Mouse (Mus musculus) heart, embryonic 14.5 days (tissue): Measurements from ENCODE around the gene Acot7. TPM values are rescaled to one million over a fixed set of nuclear protein-coding genes. Genes with fewer than 3 reads are reported as not detected.

Experiments used
- ATAC-seq: fragments of 200-750 bp; cut with Nextera tagmentation; 2 replicates; pipeline ENCODE4 v1.8.0; 2017; ENCODE audit warnings: low read depth, moderate TSS enrichment; ENCODE audit not compliant: insufficient number of reproducible peaks, insufficient read depth, low FRiP score
- H3K27ac ChIP-seq, 2 experiments: fragments of 200-500 bp in 1 of 2; fragments of 300-500 bp in 1 of 2; sonication (generic) in 1 of 2; replicated peaks in 1 of 2; 2 replicates each; pipeline ENCODE4 v1.5.1; 2012 to 2014; ENCODE audit warnings: low read depth in 2 of 2, low read length in 2 of 2, control low read depth in 1 of 2, mild to moderate bottlenecking in 1 of 2, mixed read lengths in 1 of 2; ENCODE audit not compliant: control insufficient read depth in 1 of 2, insufficient read depth in 1 of 2
- H3K27me3 ChIP-seq: fragments of 300-500 bp; sonication (generic); 2 replicates; pipeline ENCODE4 v1.6.1; 2014; ENCODE audit warnings: mild to moderate bottlenecking, low read length, control low read depth; ENCODE audit not compliant: control insufficient read depth, insufficient read depth
- H3K36me3 ChIP-seq: fragments of 300-500 bp; sonication (generic); 2 replicates; pipeline ENCODE4 v1.6.1; 2014; ENCODE audit warnings: mild to moderate bottlenecking, control low read depth, low read length, mixed read lengths; ENCODE audit not compliant: control insufficient read depth, insufficient read depth
- H3K4me1 ChIP-seq, 2 experiments: fragments of 200-500 bp in 1 of 2; fragments of 300-500 bp in 1 of 2; sonication (generic) in 1 of 2; 2 replicates each; pipeline ENCODE4 v1.6.1; 2012 to 2014; ENCODE audit warnings: low read length in 2 of 2, control low read depth in 1 of 2, mixed read lengths in 1 of 2; ENCODE audit not compliant: control insufficient read depth in 2 of 2, insufficient read depth in 2 of 2
- H3K4me2 ChIP-seq: fragments of 300-500 bp; sonication (generic); 2 replicates; pipeline ENCODE4 v1.6.1; 2014; ENCODE audit warnings: mild to moderate bottlenecking, low read length
- H3K4me3 ChIP-seq, 2 experiments: fragments of 200-500 bp in 1 of 2; fragments of 300-500 bp in 1 of 2; sonication (generic) in 1 of 2; 2 replicates each; pipeline ENCODE4 v1.5.1; 2012 to 2014; ENCODE audit warnings: low read length in 2 of 2, mild to moderate bottlenecking in 2 of 2, control low read depth in 1 of 2, low read depth in 1 of 2, moderate library complexity in 1 of 2; ENCODE audit not compliant: control insufficient read depth in 1 of 2, insufficient read depth in 1 of 2
- H3K9ac ChIP-seq: fragments of 300-500 bp; sonication (generic); 2 replicates; pipeline ENCODE4 v1.6.1; 2014; ENCODE audit warnings: mild to moderate bottlenecking, low read length
- H3K9me3 ChIP-seq: fragments of 300-500 bp; sonication (generic); 2 replicates; pipeline ENCODE4 v1.6.1; 2016; ENCODE audit warnings: low read length, control low read depth; ENCODE audit not compliant: control insufficient read depth
- WGBS: fragments of 180-500 bp; shearing (Covaris S2); extraction: QIAGEN DNeasy Blood & Tissue Kit; methylation state at CpG from one replicate; pipeline ENCODE4 v1.1.7; 2014; 5-methylcytosine and 5-hydroxymethylcytosine counted together
- polyA plus RNA-seq: library from polyadenylated mRNA; unstranded; fragments of >200 nt; fragmentation: Nextera tagmentation; extraction: Ambion mirVana; gene quantifications from 2 replicates; pipeline ENCODE4 v1.2.1, GENCODE M21; 2014

Acot7 gene
- polyA plus RNA-seq, 1 experiment from 2014 or later: 72.9 TPM

DNA sequence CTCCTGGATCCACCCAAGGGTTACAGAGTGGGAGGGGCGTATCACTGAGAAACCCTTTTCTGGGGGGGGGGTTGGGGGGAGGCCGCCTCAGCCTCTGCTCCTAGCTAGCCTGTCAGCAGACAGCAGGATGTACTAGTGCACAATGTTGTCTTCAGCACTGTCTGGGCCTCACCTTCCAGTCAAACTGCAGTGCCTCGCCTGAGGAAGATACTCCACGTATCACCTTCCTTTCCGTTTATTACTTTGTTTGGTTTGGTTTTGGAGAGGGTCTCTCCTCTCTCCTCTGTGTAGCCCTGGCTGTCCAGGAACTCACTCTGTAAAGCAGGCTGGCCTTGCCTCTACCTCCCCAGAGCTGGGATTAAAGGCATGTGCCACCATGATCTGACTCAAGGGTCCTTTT, 44.7 kb upstream of the Acot7 start:
- Histone ChIP-seq H3K36me3 (no peaks in the 10 kb centered on the region), H3K4me3 (no peak overlapping the region), H3K9me3 (no peaks in the 10 kb centered on the region), H3K27ac (no peak overlapping the region), H3K4me1 (peaks cover 0 to 24% of the 10 kb centered on the region in 2 experiments; a peak in 3 of 4 replicates), H3K27me3 (peaks cover 65% of the 10 kb centered on the region), H3K9ac (no peak overlapping the region), H3K4me2 (no peak overlapping the region)
- no peak for ATAC-seq
- WGBS: 51% methylated on average over 5 of the region's 5 CpGs

DNA sequence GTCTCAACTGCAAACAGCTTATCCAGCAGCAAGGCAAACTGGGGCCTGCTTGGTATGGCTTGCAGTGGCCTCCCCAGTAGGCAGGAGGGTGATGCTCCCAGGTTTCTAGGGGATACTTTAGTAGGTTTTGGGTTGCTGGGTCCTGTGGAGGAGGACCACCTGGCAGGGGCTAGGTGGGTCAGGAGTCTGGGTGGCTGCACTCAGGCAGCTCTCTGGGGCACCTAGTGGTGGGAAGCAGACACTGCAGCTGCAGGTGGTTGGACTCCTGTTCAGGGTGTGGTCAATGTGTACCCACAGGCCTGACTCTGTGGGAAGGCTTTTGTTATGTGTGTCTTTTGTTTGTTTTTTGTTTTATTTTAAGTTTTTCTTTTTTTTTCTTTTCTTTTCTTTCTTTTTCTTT, 43.4 kb upstream of the Acot7 start:
- no peak overlapping the region for H3K9ac ChIP-seq
- no peak for ATAC-seq
- H3K36me3 ChIP-seq: no peaks in the 10 kb centered on the region
- peaks cover 52% of the 10 kb centered on the region for H3K27me3 ChIP-seq
- H3K4me1 ChIP-seq: peaks cover 0 to 30% of the 10 kb centered on the region in 2 experiments; a peak in 3 of 4 replicates
- no peak overlapping the region for H3K4me2 ChIP-seq
- no peaks in the 10 kb centered on the region for H3K9me3 ChIP-seq
- no peak overlapping the region for H3K27ac ChIP-seq
- no peak overlapping the region for H3K4me3 ChIP-seq

DNA sequence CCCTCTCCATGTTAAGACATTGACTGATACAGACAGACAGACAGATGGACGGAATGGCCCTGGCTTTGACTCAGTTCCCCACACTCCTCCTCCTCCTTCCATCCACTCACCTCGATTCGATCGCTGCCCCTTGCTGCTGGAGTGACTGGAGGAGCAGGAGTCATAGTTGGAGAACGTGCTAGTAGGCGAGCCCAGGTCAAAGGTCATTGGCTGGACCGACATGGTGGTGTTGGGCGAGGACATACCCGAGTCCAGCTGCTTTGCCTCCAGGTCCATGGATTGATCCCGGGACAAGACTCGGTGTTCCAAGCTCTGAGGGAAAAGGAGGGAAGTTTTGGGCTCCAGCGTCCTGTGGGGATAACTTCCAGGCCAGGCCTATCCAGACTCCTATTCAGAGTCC, 42.6 kb upstream of the Acot7 start:
- H3K9me3 ChIP-seq: no peaks in the 10 kb centered on the region
- no peak overlapping the region for H3K4me3 ChIP-seq
- 77% methylated on average over 12 of the region's 12 CpGs for WGBS
- no peak overlapping the region for H3K27ac ChIP-seq
- peaks cover 44% of the 10 kb centered on the region for H3K27me3 ChIP-seq
- H3K4me1 ChIP-seq: peaks cover 0 to 29% of the 10 kb centered on the region in 2 experiments; a peak in 3 of 4 replicates
- H3K9ac ChIP-seq: no peak overlapping the region
- H3K36me3 ChIP-seq: no peaks in the 10 kb centered on the region
- no peak for ATAC-seq
- H3K4me2 ChIP-seq: no peak overlapping the region

DNA sequence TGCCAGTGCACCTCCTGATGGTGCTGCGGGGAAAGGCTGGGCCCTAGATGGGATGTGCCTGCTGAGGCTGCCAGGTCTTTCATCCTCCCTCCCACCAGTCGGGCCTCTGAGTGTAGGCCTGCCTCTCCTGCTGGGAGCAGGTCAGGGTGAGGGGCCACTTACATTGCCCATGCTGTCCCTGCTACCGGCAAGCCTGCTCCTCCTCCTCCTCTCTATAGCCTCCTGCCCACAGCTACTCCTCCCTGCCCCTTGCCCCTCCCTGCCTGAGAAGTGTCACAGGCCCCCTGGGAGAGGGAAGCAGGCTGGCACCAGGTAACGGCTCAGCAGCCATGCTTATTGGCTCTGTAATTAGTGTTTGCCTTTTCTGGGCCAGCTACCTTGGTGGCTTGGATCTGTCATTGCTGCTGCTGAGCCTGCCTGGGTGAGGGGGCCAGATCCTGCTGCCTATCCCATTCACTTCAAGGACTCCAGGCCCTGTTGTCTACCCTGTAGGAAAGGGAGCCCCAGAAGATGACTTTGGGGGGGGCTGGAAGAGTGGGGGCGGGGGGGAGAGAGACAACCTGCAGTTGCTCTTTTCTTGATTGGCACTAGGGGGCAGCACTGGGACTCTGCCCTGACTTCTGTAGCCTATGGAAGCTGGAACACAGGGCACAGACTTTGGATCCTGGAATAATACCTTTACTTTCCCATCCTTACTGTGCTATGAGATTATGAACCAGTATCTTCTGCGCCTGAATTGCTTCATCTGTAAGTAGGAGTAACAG, 41.6 kb upstream of the Acot7 start:
- Histone ChIP-seq H3K4me2 (no peak overlapping the region), H3K27ac (no peak overlapping the region), H3K4me1 (peaks cover 0 to 20% of the 10 kb centered on the region in 2 experiments; a peak in 3 of 4 replicates), H3K4me3 (no peak overlapping the region), H3K36me3 (no peaks in the 10 kb centered on the region), H3K9ac (no peak overlapping the region), H3K9me3 (no peaks in the 10 kb centered on the region), H3K27me3 (peaks cover 39% of the 10 kb centered on the region)
- 37% methylated on average over 6 of the region's 6 CpGs for WGBS
- no peak for ATAC-seq

DNA sequence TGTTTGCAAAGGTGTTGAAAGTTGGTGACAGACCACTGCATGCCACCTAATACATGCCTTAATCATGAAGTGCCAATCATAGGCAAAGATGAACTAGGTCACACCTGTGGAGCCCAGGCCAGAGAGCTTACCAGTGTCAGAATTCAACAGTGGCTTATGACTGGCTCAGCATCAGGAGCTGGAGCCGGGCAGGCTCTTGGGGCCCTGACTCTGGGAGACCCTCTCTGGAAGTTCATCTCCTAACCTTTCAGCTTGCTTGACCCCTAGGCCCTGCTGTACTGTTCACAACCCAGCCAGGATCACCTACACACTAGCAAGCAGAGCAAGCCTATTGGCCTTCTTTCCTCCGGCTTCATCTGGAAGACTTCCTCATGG, 41.1 kb upstream of the Acot7 start:
- peaks cover 38% of the 10 kb centered on the region for H3K27me3 ChIP-seq

DNA sequence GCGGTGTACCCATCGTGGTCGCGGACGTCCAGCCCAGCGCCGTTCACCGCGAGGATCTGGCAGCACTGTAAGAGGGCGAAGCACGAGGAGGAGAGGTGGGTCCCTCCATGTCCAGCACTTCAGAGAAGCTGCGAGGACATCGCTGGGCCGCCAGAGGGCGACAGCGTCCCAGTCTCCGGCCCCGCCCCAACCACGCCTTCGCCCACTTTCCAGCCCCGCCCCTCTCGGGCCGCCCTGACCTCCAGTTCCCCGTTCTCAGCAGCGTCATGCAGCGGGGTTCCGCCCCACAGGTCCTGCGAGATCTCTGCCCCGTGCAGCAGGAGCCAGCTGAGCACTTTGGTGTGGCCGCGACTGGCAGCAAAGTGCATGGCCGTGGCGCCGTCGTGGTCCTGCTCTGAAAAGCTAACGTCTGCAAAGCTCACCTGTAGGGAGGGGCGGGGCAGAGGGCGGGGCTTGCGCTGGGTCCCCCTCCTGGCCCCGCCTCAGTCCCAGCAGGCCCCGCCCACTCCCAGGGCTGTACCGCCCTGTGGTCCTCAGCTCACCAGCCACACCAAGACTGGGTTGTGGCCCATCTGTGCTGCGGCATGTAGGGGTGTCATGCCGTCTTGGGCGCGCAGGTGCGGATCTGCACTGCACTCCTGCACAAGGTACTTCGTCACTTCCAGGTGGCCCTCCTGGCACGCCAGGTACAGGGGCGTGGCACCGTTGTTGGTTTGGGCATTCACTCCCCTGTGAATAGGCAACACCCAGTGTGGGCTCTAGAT, 39.3 kb upstream of the Acot7 start:
- H3K27ac ChIP-seq: no peak overlapping the region

More for the DNA sequence above, 41.1 kb upstream of the Acot7 start:
- Histone ChIP-seq H3K4me1 (peaks cover 0 to 14% of the 10 kb centered on the region in 2 experiments; a peak in 3 of 4 replicates), H3K9ac (no peak overlapping the region), H3K27ac (no peak overlapping the region), H3K36me3 (no peaks in the 10 kb centered on the region), H3K4me2 (no peak overlapping the region), H3K4me3 (no peak overlapping the region), H3K9me3 (no peaks in the 10 kb centered on the region)
- WGBS: 85% methylated on average over 2 of the region's 2 CpGs
- no peak for ATAC-seq

DNA sequence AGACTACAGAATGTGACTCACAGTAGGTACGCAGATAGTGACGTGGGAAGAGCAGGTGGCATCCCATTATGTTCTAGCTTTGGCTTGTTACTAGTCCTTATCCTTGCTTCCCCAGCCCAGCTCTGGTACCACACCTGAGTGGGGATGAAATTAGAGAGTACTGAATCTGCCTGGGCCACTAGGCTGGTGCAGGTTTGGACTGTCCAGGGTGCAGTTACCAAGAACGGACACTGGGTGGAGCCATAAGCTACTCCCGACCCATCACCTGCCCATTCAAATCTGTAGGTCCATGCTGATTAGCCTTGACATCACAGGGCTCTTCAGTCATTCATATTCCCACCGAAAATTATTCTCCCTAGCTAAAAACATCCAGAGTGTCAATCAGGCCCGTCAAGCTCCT, 37.5 kb upstream of the Acot7 start:
- no peaks in the 10 kb centered on the region for H3K9me3 ChIP-seq
- no peaks in the 10 kb centered on the region for H3K36me3 ChIP-seq
- H3K27ac ChIP-seq: no peak overlapping the region
- H3K4me2 ChIP-seq: no peak overlapping the region
- H3K9ac ChIP-seq: no peak overlapping the region
- WGBS: 29% methylated on average over 6 of the region's 6 CpGs
- no peak for ATAC-seq
- no peak overlapping the region for H3K4me3 ChIP-seq
- H3K27me3 ChIP-seq: peaks cover 14% of the 10 kb centered on the region
- H3K4me1 ChIP-seq: peaks cover 0 to 9% of the 10 kb centered on the region in 2 experiments; a peak in 2 of 4 replicates

More for the DNA sequence above, 39.3 kb upstream of the Acot7 start:
- Histone ChIP-seq H3K36me3 (no peaks in the 10 kb centered on the region), H3K9ac (no peak overlapping the region), H3K4me2 (peak overlapping the region; percentile 76), H3K9me3 (no peaks in the 10 kb centered on the region), H3K4me3 (peak overlapping the region; percentile 43 to 49), H3K4me1 (peaks cover 0 to 9% of the 10 kb centered on the region in 2 experiments; a peak in 2 of 4 replicates), H3K27me3 (peaks cover 23% of the 10 kb centered on the region)
- ATAC-seq: peak; percentile 84
- WGBS: 4% methylated on average over 48 of the region's 51 CpGs
